Mouse (Mus musculus) G1E (cell line): ENCODE measurements around the gene Lhb. TPM values are rescaled to one million over a fixed set of nuclear protein-coding genes. Genes with fewer than 3 reads are reported as not detected.
A peak's percentile ranks its signal among the peaks of the same experiment; 100 is the strongest.

ENCODE experiments used
- ATAC-seq: 2 replicates; pipeline ENCODE4 v1.8.0; 2016; ENCODE audit warnings: mild to moderate bottlenecking; ENCODE audit not compliant: insufficient number of reproducible peaks, poor library complexity, low FRiP score, severe bottlenecking; ENCODE audit errors: extremely low read depth
- DNase-seq: peaks from one replicate; pipeline ENCODE4 v3.0.0; 2012; ENCODE audit warnings: low spot score
- H3K27me3 ChIP-seq: 2 replicates; pipeline ENCODE4 v1.6.1; 2012; ENCODE audit warnings: mild to moderate bottlenecking, low read length, inconsistent platforms; ENCODE audit not compliant: insufficient read depth
- H3K36me3 ChIP-seq: replicated peaks from 2 replicates; pipeline ENCODE3; 2012; ENCODE audit warnings: mild to moderate bottlenecking, inconsistent platforms
- H3K4me1 ChIP-seq: 2 replicates; pipeline ENCODE4 v1.6.1; 2012; ENCODE audit warnings: low read depth, low read length, inconsistent platforms, mixed read lengths; ENCODE audit not compliant: insufficient read depth
- H3K4me3 ChIP-seq: 2 replicates; pipeline ENCODE4 v1.5.1; 2012; ENCODE audit warnings: low read depth, mild to moderate bottlenecking, inconsistent platforms, low read length, moderate library complexity, mixed read lengths
- H3K9me3 ChIP-seq: replicated peaks from 2 replicates; pipeline ENCODE4 v1.6.1; 2012; ENCODE audit warnings: inconsistent platforms
- CTCF ChIP-seq: IDR thresholded peaks from 2 replicates; pipeline ENCODE4 v1.5.1; 2012; ENCODE audit warnings: low read depth, low read length, inconsistent platforms, mixed read lengths
- GATA1 ChIP-seq: IDR thresholded peaks from 2 replicates; pipeline ENCODE4 v1.6.1; 2012; ENCODE audit warnings: borderline replicate concordance, low read length, inconsistent platforms, mixed read lengths
- GATA2 ChIP-seq: IDR thresholded peaks from 2 replicates; pipeline ENCODE4 v1.6.1; 2012; ENCODE audit warnings: low read depth, low read length, inconsistent platforms, borderline replicate concordance
- POLR2AphosphoS5 ChIP-seq: IDR thresholded peaks from 2 replicates; pipeline ENCODE4 v1.6.1; 2012; ENCODE audit warnings: low read depth, low read length, inconsistent platforms; ENCODE audit not compliant: insufficient replicate concordance
- TAL1 ChIP-seq: conservative IDR thresholded peaks from 2 replicates; pipeline ENCODE4 v1.6.1; 2012; ENCODE audit warnings: low read depth, low read length, inconsistent platforms, mixed read lengths
- polyA plus RNA-seq: library from polyadenylated mRNA; stranded (reverse); fragments of >175 nt; gene quantifications from 2 replicates; pipeline ENCODE4 v1.2.3, GENCODE M21; 2012
- total RNA-seq, 2 experiments: library from RNA; stranded (forward) in 1 of 2; stranded (reverse) in 1 of 2; fragments of 200-1000 nt in 1 of 2; fragments of >200 nt in 1 of 2; fragmentation: Nextera tagmentation in 1 of 2; gene quantifications; 2 replicates each; pipeline ENCODE4 v1.2.3; 2014 to 2017

Gene Lhb
- total and polyA plus RNA-seq, 3 experiments: not detected

GRCm38 (mm10) chr7:45437521-45438276 lies 17.1 kb downstream of the Lhb start, which contains the start of gene Ruvbl2:
TSS of gene Ruvbl2 (minus strand) at chr7:45438096.
- Histone ChIP-seq H3K9me3 (no peaks in the 10 kb centered on the region), H3K36me3 (peaks cover 71% of the 10 kb centered on the region), H3K27me3 (no peaks in the 10 kb centered on the region), H3K4me1 (peaks cover 46% of the 10 kb centered on the region), H3K4me3 (no peak within 1 kb of the TSS)
- ATAC-seq (no peak), DNase-seq (no peak)
- no peak for TF ChIP-seq POLR2AphosphoS5
- TF ChIP-seq TAL1: no peak
- no peak for TF ChIP-seq GATA2
- no peak for TF ChIP-seq CTCF
- TF ChIP-seq GATA1: no peak

- Histone ChIP-seq H3K9me3 (no peaks in the 10 kb centered on the region), H3K4me3 (no peak overlapping the region), H3K4me1 (peaks cover 39% of the 10 kb centered on the region), H3K27me3 (no peaks in the 10 kb centered on the region), H3K36me3 (peaks cover 89% of the 10 kb centered on the region)
- no peak for DNase-seq
- TF ChIP-seq GATA2 (no peak), TAL1 (peak; percentile 66; the same call in 1 of the 2 replicates), POLR2AphosphoS5 (no peak)
- ATAC-seq: peak; percentile 78
Observed at GRCm38 (mm10) chr7:45443526-45444420, 23.2 kb downstream of the Lhb start.

GRCm38 (mm10) chr7:45446589-45446988 lies 26.0 kb downstream of the Lhb start:
- Histone ChIP-seq H3K36me3 (peaks cover 82% of the 10 kb centered on the region), H3K4me1 (peaks cover 46% of the 10 kb centered on the region)
- TF ChIP-seq POLR2AphosphoS5 (no peak), CTCF (no peak), GATA2 (no peak), TAL1 (no peak), GATA1 (no peak)

GRCm38 (mm10) chr7:45447325-45447990 lies 26.8 kb downstream of the Lhb start:
- DNase-seq (no peak), ATAC-seq (no peak)
- Histone ChIP-seq H3K36me3 (peaks cover 84% of the 10 kb centered on the region), H3K27me3 (no peaks in the 10 kb centered on the region), H3K4me3 (peak overlapping the region; percentile 43; the same call in 1 of the 2 replicates), H3K9me3 (no peaks in the 10 kb centered on the region), H3K4me1 (peaks cover 50% of the 10 kb centered on the region)
- TF ChIP-seq TAL1 (no peak), GATA2 (no peak), POLR2AphosphoS5 (no peak), CTCF (no peak), GATA1 (no peak)

More at GRCm38 (mm10) chr7:45446589-45446988, 26.0 kb downstream of the Lhb start:
- DNase-seq: no peak
- H3K4me3 ChIP-seq: no peak overlapping the region
- no peaks in the 10 kb centered on the region for H3K9me3 ChIP-seq
- no peaks in the 10 kb centered on the region for H3K27me3 ChIP-seq
- ATAC-seq: no peak

GRCm38 (mm10) chr7:45449974-45450373 lies 29.4 kb downstream of the Lhb start:
- Histone ChIP-seq H3K36me3 (peaks cover 81% of the 10 kb centered on the region), H3K27me3 (no peaks in the 10 kb centered on the region)
- no peak for TF ChIP-seq POLR2AphosphoS5
- TF ChIP-seq GATA1: no peak
- no peak for TF ChIP-seq TAL1
- no peak for TF ChIP-seq GATA2
- no peak for TF ChIP-seq CTCF

More at GRCm38 (mm10) chr7:45449974-45450373, 29.4 kb downstream of the Lhb start:
- DNase-seq (no peak), ATAC-seq (no peak)
- H3K9me3 ChIP-seq: no peaks in the 10 kb centered on the region
- peaks cover 30% of the 10 kb centered on the region for H3K4me1 ChIP-seq
- H3K4me3 ChIP-seq: no peak overlapping the region
